Mouse (Mus musculus): ENCODE data around the gene Il21r.

The Il21r gene

GRCm38 (mm10) chr7:125603185-125603631, at the start of gene Il21r:
Il21r (plus strand) TSS chr7:125603429.
- peak in 1 of 2 experiments; percentile 30 for DNase-seq

- DNase-seq: no peak
These were observed 49.4 kb upstream of the Il21r start for GRCm38 (mm10) chr7:125553653-125554428.

GRCm38 (mm10) chr7:125554456-125555114, 48.6 kb upstream of the Il21r start:
- no peak for DNase-seq

GRCm38 (mm10) chr7:125555351-125555872, 47.8 kb upstream of the Il21r start:
- DNase-seq: no peak

GRCm38 (mm10) chr7:125556096-125556495, 47.1 kb upstream of the Il21r start:
- no peak for DNase-seq

- DNase-seq: no peak
These were observed 46.4 kb upstream of the Il21r start for GRCm38 (mm10) chr7:125556865-125557264.

- no peak for DNase-seq
These were observed 44.8 kb upstream of the Il21r start for GRCm38 (mm10) chr7:125558401-125558945.

- DNase-seq: no peak
These were observed 44.2 kb upstream of the Il21r start for GRCm38 (mm10) chr7:125558997-125559396.

GRCm38 (mm10) chr7:125559537-125559936, 43.7 kb upstream of the Il21r start:
- DNase-seq: no peak

GRCm38 (mm10) chr7:125560146-125560785, 43.0 kb upstream of the Il21r start:
- peak; percentile 52 to 61 for DNase-seq

GRCm38 (mm10) chr7:125561085-125561690, 42.0 kb upstream of the Il21r start:
- peak; percentile 93 to 94 for DNase-seq

GRCm38 (mm10) chr7:125562413-125562812, 40.8 kb upstream of the Il21r start:
- DNase-seq: no peak

- no peak for DNase-seq
These were observed 40.1 kb upstream of the Il21r start for GRCm38 (mm10) chr7:125563093-125563492.

- DNase-seq: no peak
These were observed 38.8 kb upstream of the Il21r start for GRCm38 (mm10) chr7:125564316-125565024.

GRCm38 (mm10) chr7:125565516-125566285, 37.5 kb upstream of the Il21r start:
- DNase-seq: no peak

- DNase-seq: peak in 1 of 2 experiments; percentile 36
These were observed 36.8 kb upstream of the Il21r start for GRCm38 (mm10) chr7:125566420-125566819.

GRCm38 (mm10) chr7:125568888-125569287, 34.3 kb upstream of the Il21r start:
- DNase-seq: no peak

- no peak for DNase-seq
These were observed 31.3 kb upstream of the Il21r start for GRCm38 (mm10) chr7:125571891-125572290.

GRCm38 (mm10) chr7:125572737-125573136, 30.5 kb upstream of the Il21r start:
- DNase-seq: peak in 1 of 2 experiments; percentile 47

- DNase-seq: no peak
These were observed 29.4 kb upstream of the Il21r start for GRCm38 (mm10) chr7:125573849-125574248.

GRCm38 (mm10) chr7:125574832-125575231, 28.4 kb upstream of the Il21r start:
- DNase-seq: no peak
